Mouse (Mus musculus): ENCODE data around the gene Phc2.

DNA sequence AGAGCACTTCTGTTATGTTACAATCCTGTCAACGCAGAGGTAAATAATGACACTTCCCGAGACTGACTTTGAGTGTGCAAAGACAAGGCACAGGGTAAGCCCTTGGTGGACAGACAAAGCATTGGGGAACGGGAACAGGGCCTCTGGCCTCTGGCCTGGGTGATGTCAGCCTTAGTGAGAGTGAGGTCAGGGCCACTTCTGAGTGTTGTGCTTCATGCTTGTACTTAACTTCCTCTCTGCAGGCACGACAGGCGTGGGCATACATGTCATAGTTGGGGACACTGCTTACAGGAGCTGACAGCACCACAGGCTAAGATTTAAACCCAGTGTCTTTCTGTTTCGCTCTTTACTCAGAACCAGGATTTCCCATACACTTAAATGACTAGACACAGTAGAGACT lies 79.0 kb downstream of the Phc2 start:
- no peak for TF ChIP-seq POLR2A (IDR thresholded peaks at IDR 0.05; ENCODE audit: borderline replicate concordance, extremely low read depth, insufficient read depth, insufficient read length, poor library complexity, severe bottlenecking)
- no peak for TF ChIP-seq CTCF (IDR thresholded peaks at IDR 0.05; ENCODE audit: borderline replicate concordance, extremely low read depth, insufficient read depth, insufficient read length)
